Mouse (Mus musculus): ENCODE measurements around the gene Trpm8. TPM values are rescaled to one million over a fixed set of nuclear protein-coding genes. Genes with fewer than 3 reads are reported as not detected.

Trpm8 gene
- polyA plus RNA-seq, 1 experiment from 2014 or later = not detected

DNA sequence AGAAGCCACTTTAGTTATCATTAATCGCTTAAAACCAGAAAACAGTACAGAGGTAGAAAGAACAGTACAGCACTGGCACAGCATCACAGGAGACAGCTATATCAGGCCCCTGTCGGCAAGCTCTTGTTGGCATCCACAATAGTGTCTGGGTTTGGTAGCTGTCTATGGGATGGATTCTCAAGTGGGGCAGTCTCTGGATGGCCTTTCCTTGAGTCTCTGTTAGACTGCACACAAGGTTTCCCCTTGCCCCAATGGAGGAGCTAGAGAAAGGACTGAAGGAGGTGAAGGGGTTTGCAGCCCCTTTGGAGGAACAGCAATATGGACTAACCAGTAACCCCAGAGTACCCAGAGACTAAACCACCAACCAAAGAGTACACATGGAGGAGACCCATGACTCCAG lies 14.6 kb downstream of the Trpm8 start:
- peak; percentile 24 for DNase-seq (ENCODE audit: low spot score)
- Histone ChIP-seq H3K9ac (ENCODE audit: low read length) (no peak overlapping the region), H3K4me1 (ENCODE audit: control insufficient read depth, insufficient read depth, low read length) (no peaks in the 10 kb centered on the region), H3K27ac (replicated peaks; ENCODE audit: low read depth, low read length) (no peak overlapping the region), H3K36me3 (ENCODE audit: control insufficient read depth, insufficient read depth, low read length) (no peaks in the 10 kb centered on the region), H3K9me3 (ENCODE audit: control insufficient read depth, low read length) (peaks cover 47% of the 10 kb centered on the region), H3K27me3 (ENCODE audit: control insufficient read depth, insufficient read depth, low read length) (no peaks in the 10 kb centered on the region), H3K4me2 (ENCODE audit: low read depth, severe bottlenecking) (no peak overlapping the region), H3K4me3 (ENCODE audit: low read depth, low read length) (no peak overlapping the region)
- ATAC-seq (ENCODE audit: insufficient number of reproducible peaks, low FRiP score, low TSS enrichment, low read depth) = no peak
- 50% methylated on average over 2 of the region's 2 CpGs for WGBS

DNA sequence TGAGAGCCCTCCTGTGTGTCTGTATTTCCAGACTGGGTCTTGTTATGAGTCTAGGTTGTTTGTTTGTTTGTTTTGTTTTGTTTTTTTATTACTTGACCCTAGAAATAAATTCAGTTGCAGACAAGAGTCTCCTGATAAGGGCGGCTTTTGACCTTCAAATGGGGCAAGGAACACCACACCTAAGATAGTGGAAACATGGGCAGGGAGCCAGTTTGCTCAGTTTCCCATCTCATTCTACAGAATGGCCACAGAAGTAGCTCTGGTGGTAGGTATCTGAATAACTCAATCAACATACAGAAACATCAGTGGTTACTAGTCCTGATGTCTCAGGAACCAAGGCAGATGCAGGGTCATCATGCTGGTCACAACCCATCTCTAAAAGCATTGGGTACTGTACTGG lies 17.2 kb downstream of the Trpm8 start:
- Histone ChIP-seq H3K9ac (ENCODE audit: low read length) (no peak overlapping the region), H3K27me3 (ENCODE audit: control insufficient read depth, insufficient read depth, low read length) (no peaks in the 10 kb centered on the region), H3K9me3 (ENCODE audit: control insufficient read depth, low read length) (peaks cover 53% of the 10 kb centered on the region), H3K4me3 (ENCODE audit: low read depth, low read length) (no peak overlapping the region), H3K4me2 (ENCODE audit: low read depth, severe bottlenecking) (no peak overlapping the region), H3K36me3 (ENCODE audit: control insufficient read depth, insufficient read depth, low read length) (no peaks in the 10 kb centered on the region), H3K4me1 (ENCODE audit: control insufficient read depth, insufficient read depth, low read length) (no peaks in the 10 kb centered on the region), H3K27ac (replicated peaks; ENCODE audit: low read depth, low read length) (no peak overlapping the region)
- WGBS = 22% methylated on average over 1 of the region's 1 CpGs
- DNase-seq (ENCODE audit: low spot score) (no peak), ATAC-seq (ENCODE audit: insufficient number of reproducible peaks, low FRiP score, low TSS enrichment, low read depth) (no peak)

DNA sequence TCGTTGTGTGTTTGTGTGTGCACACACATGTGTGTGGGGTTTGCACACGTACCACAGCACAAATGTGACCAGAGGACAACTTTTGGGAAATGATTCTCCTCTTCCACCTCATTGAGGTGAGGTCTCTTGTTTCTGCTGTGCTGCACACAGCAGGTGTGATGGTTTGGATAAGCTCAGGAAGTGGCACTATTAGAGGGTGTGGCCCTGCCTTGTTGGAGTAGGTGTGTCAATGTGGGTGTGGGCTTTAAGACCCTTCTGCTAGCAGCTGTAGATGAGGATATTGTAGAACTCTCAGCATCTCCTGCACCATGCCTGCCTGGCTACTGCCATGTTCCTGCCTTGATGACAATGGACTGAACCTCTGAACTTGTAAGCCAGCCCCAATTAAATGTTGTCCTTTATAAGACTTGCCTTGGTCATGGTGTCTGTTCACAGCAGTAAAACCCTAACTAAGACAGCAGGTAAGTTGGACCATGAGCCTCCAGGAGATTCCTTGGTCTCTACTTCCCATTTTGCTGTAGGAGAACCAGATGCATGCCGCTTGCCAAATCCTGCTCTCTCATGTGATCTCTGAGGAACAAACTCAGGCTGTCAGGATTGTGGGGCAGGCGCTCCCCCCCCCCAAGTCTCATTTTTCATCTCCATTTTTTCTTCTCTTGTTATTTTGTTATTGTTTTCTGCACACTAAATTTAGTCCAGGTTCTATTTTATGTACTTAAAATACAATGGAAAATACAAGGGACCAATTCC lies 18.9 kb downstream of the Trpm8 start:
- H3K9me3 ChIP-seq (ENCODE audit: control insufficient read depth, low read length) = peaks cover 60% of the 10 kb centered on the region
- no peaks in the 10 kb centered on the region for H3K4me1 ChIP-seq (ENCODE audit: control insufficient read depth, insufficient read depth, low read length)
- H3K9ac ChIP-seq (ENCODE audit: low read length) = no peak overlapping the region
- no peaks in the 10 kb centered on the region for H3K27me3 ChIP-seq (ENCODE audit: control insufficient read depth, insufficient read depth, low read length)
- H3K4me2 ChIP-seq (ENCODE audit: low read depth, severe bottlenecking) = no peak overlapping the region
- no peaks in the 10 kb centered on the region for H3K36me3 ChIP-seq (ENCODE audit: control insufficient read depth, insufficient read depth, low read length)
- H3K4me3 ChIP-seq (ENCODE audit: low read depth, low read length) = no peak overlapping the region
- H3K27ac ChIP-seq (replicated peaks; ENCODE audit: low read depth, low read length) = no peak overlapping the region
- 81% methylated on average over 4 of the region's 4 CpGs for WGBS
- DNase-seq (ENCODE audit: low spot score) (peak; percentile 28), ATAC-seq (ENCODE audit: insufficient number of reproducible peaks, low FRiP score, low TSS enrichment, low read depth) (peak; percentile 23; the same call in 1 of the 2 replicates)

DNA sequence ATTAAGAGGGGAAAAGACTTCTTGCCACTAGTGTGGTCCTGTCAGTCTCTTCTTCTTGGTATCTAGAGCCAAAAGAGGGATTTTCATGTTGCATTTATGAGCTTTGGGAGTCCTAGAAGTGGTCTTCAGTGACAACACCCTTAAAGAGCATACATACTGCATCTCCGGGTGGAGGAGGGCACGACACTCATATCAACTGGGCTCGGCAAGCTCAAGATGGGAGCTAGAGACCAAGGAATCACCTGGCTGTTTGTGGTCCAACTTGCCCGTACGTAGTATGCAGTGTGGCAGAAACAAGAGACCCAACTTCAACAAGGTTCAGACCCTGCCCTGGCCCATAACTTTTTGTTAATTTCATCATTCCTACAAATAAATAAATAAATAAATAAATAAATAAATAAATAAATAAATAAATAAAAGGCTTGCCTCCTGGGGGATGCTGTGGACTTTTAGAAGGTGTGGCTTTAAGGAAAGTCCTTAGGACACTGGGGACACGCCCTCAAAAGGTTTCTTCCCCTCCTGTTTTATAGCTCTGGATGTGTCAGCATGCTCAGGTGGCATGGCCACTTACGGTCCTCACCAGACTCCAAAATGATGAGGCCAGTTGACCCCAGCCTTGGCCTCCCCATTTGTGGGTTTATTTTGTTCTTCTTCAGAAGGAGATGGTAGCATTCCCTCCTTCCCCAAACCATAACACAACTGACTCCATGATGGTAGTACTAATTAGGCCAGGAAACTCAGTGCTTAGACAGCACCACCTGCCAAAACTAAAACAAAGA lies 20.2 kb downstream of the Trpm8 start:
- DNase-seq (ENCODE audit: low spot score) = peak; percentile 36
- H3K27ac ChIP-seq (replicated peaks; ENCODE audit: low read depth, low read length) = no peak overlapping the region
- H3K27me3 ChIP-seq (ENCODE audit: control insufficient read depth, insufficient read depth, low read length) = no peaks in the 10 kb centered on the region
- no peaks in the 10 kb centered on the region for H3K4me1 ChIP-seq (ENCODE audit: control insufficient read depth, insufficient read depth, low read length)
- H3K9me3 ChIP-seq (ENCODE audit: control insufficient read depth, low read length) = peaks cover 63% of the 10 kb centered on the region
- H3K9ac ChIP-seq (ENCODE audit: low read length) = no peak overlapping the region
- no peak overlapping the region for H3K4me2 ChIP-seq (ENCODE audit: low read depth, severe bottlenecking)
- H3K36me3 ChIP-seq (ENCODE audit: control insufficient read depth, insufficient read depth, low read length) = no peaks in the 10 kb centered on the region
- H3K4me3 ChIP-seq (ENCODE audit: low read depth, low read length) = no peak overlapping the region
- WGBS = 68% methylated on average over 7 of the region's 7 CpGs
- ATAC-seq (ENCODE audit: insufficient number of reproducible peaks, low FRiP score, low TSS enrichment, low read depth) = no peak

DNA sequence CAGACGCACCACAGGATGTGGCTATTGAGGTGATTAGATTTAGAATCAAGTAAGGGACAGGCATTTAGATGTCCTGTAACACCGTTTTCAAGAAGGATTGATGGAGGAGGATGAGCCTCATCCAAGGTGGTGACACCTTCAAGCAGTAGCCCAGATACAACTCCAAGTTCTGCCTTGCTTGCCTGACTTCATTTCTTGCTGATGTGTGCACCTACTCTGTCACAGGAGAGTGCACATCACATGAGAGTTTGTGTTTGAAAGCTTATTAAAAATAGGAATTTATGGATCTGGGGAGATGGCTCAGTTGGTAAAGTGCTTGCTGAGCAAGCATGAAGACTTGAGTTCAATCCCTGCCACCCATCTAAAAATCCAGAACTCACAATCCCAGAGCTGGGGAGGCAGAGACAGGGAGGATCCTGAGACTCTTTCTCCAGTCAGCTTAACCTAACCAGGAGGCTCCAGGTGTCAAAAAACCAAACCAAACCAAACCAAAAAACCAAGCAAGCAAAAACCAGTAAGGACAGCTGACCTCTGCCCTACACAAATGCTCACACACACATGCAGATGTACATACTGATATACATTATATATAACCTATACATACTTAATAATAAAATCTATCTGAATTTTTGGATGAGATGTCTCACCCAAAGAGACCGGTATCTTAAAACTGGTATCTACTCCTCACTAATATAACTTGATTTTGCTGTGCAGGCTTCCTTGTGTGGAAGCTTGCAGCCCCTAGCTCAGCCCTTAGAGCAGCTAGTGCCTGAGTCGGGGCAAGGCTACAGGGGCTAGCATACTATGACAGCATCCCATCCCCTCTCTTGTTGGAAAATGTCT lies 21.4 kb downstream of the Trpm8 start:
- ATAC-seq (ENCODE audit: insufficient number of reproducible peaks, low FRiP score, low TSS enrichment, low read depth) (no peak), DNase-seq (ENCODE audit: low spot score) (peak; percentile 24)
- 71% methylated on average over 4 of the region's 4 CpGs for WGBS

DNA sequence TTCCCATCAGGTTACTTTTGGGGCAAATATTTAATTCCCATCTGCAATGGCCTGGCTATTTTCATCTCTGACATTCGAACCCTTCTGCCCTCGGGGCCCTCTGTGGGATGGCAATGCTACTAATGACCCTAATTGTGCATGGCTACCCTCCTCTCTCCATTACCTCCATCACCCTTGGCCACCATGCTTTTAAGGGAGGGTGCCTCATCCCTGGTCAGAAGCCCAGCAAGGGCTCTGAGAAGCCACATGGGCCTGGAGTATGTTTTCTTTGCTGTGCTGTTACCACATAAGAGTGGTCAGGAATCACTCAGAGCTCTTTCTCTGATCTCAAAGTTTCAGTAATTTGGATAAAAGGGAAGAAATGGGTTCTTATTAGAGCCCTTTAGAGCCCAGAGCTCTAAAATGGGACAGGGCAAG lies 22.1 kb downstream of the Trpm8 start:
- no peaks in the 10 kb centered on the region for H3K27me3 ChIP-seq (ENCODE audit: control insufficient read depth, insufficient read depth, low read length)
- peak; percentile 22 for DNase-seq (ENCODE audit: low spot score)
- H3K9me3 ChIP-seq (ENCODE audit: control insufficient read depth, low read length) = peaks cover 74% of the 10 kb centered on the region
- H3K27ac ChIP-seq (replicated peaks; ENCODE audit: low read depth, low read length) = no peak overlapping the region
- H3K36me3 ChIP-seq (ENCODE audit: control insufficient read depth, insufficient read depth, low read length) = no peaks in the 10 kb centered on the region
- 87% methylated on average over 2 of the region's 2 CpGs for WGBS
- no peak overlapping the region for H3K9ac ChIP-seq (ENCODE audit: low read length)
- no peak overlapping the region for H3K4me3 ChIP-seq (ENCODE audit: low read depth, low read length)
- H3K4me1 ChIP-seq (ENCODE audit: control insufficient read depth, insufficient read depth, low read length) = no peaks in the 10 kb centered on the region
- no peak overlapping the region for H3K4me2 ChIP-seq (ENCODE audit: low read depth, severe bottlenecking)
- ATAC-seq (ENCODE audit: insufficient number of reproducible peaks, low FRiP score, low TSS enrichment, low read depth) = no peak

More for the DNA sequence above, 21.4 kb downstream of the Trpm8 start:
- no peaks in the 10 kb centered on the region for H3K4me1 ChIP-seq (ENCODE audit: control insufficient read depth, insufficient read depth, low read length)
- H3K9me3 ChIP-seq (ENCODE audit: control insufficient read depth, low read length) = peaks cover 71% of the 10 kb centered on the region
- H3K4me3 ChIP-seq (ENCODE audit: low read depth, low read length) = no peak overlapping the region
- no peaks in the 10 kb centered on the region for H3K27me3 ChIP-seq (ENCODE audit: control insufficient read depth, insufficient read depth, low read length)
- H3K9ac ChIP-seq (ENCODE audit: low read length) = no peak overlapping the region
- no peak overlapping the region for H3K27ac ChIP-seq (replicated peaks; ENCODE audit: low read depth, low read length)
- H3K4me2 ChIP-seq (ENCODE audit: low read depth, severe bottlenecking) = no peak overlapping the region
- no peaks in the 10 kb centered on the region for H3K36me3 ChIP-seq (ENCODE audit: control insufficient read depth, insufficient read depth, low read length)

DNA sequence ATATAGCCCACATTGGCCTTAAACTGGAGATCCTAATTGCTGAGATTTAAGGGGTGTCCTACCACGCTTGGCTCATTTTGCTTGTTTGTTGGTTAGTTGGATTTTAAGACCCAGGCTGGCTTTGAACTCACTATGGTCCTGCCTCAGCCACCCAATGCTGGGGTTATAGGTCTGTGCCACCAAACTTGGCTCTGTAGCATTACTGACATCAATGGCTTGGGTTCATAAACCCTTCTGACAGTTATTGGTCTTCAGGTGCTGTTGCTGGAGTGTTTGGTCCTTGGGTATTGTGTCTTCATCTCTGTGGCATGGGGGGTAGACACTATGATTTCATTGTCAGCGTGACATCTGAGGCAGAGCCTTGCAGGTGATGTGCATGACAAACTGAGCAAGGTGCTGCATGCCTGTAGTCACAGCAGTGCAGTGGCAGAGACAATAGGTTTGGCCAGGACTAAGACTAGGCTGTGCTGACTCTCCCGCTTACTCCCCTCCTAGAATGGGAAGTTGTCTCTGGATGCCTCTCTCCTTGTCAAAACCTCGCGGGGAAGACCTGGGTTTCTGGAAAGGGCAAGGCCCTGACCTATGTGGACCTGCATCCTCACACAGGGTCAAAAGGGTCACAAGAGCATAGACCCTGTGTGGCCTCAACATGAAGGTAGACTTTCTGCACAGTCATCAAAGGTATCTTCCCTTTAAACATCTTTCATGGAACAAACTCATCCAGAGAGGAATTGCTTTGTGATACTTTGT lies 23.0 kb downstream of the Trpm8 start:
- peaks cover 80% of the 10 kb centered on the region for H3K9me3 ChIP-seq (ENCODE audit: control insufficient read depth, low read length)
- peak; percentile 29 for DNase-seq (ENCODE audit: low spot score)
- no peaks in the 10 kb centered on the region for H3K27me3 ChIP-seq (ENCODE audit: control insufficient read depth, insufficient read depth, low read length)
- H3K9ac ChIP-seq (ENCODE audit: low read length) = no peak overlapping the region
- no peaks in the 10 kb centered on the region for H3K36me3 ChIP-seq (ENCODE audit: control insufficient read depth, insufficient read depth, low read length)
- 43% methylated on average over 5 of the region's 5 CpGs for WGBS
- H3K4me1 ChIP-seq (ENCODE audit: control insufficient read depth, insufficient read depth, low read length) = no peaks in the 10 kb centered on the region
- ATAC-seq (ENCODE audit: insufficient number of reproducible peaks, low FRiP score, low TSS enrichment, low read depth) = peak; percentile 31
- no peak overlapping the region for H3K4me2 ChIP-seq (ENCODE audit: low read depth, severe bottlenecking)
- no peak overlapping the region for H3K4me3 ChIP-seq (ENCODE audit: low read depth, low read length)
- H3K27ac ChIP-seq (replicated peaks; ENCODE audit: low read depth, low read length) = no peak overlapping the region

All from limb, embryonic 11.5 days (tissue).